Mouse (Mus musculus): ENCODE measurements around the gene Folr1. TPM values are rescaled to one million over a fixed set of nuclear protein-coding genes. Genes with fewer than 3 reads are reported as not detected.

Gene Folr1
- polyA plus RNA-seq, 1 experiment: 0.51 TPM

DNA sequence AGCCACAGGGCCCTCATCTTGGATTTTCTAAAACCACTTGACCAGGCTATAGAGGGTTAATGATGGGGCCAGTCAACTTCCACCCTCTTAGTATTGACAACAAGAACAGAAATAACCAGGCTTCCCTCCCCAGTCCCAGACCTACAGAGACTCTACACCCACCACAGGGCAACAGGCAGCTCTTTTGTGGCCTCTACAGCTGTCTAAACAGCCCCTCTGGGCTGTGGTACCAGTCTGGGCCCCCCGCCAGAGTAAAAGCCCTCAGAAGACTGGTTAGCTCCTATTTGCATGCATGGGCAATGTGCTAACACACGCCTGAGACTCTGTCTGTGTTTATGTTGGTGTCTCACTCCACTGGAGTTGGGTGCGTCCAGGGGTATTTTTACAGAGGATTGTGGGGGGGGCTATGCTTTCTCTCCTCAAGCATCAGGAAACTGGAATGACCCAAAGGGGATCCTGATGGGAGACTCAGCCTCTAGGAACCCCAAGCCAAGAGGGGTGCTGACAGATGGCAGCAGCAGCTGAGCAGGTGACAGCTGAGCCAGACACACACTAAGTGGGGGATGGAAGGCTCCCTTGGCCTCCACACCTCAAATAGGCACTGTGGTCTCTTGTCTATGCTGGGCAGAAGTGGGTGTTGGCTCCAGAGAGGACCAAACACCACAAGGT, 36.5 kb downstream of the Folr1 start:
- no peak for TF ChIP-seq CTCF (IDR thresholded peaks at IDR 0.05; ENCODE audit: extremely low read depth, insufficient read depth, insufficient read length, insufficient replicate concordance)
- Histone ChIP-seq H3K4me3 (ENCODE audit: extremely low read depth, insufficient read depth, insufficient read length) (no peak overlapping the region), H3K27ac (ENCODE audit: insufficient read depth, low read length) (no peak overlapping the region), H3K36me3 (ENCODE audit: control insufficient read depth, insufficient read depth, low read length) (no peaks in the 10 kb centered on the region; the same call in 1 of the 2 replicates), H3K27me3 (ENCODE audit: control insufficient read depth, insufficient read depth, low read length) (peaks cover 7% of the 10 kb centered on the region), H3K4me1 (ENCODE audit: control insufficient read depth, insufficient read depth, insufficient read length) (no peaks in the 10 kb centered on the region)
- DNase-seq (ENCODE audit: low read depth in 1 of 2, low spot score in 2 of 2): no peak
- 87% methylated on average over 3 of the region's 3 CpGs for WGBS

DNA sequence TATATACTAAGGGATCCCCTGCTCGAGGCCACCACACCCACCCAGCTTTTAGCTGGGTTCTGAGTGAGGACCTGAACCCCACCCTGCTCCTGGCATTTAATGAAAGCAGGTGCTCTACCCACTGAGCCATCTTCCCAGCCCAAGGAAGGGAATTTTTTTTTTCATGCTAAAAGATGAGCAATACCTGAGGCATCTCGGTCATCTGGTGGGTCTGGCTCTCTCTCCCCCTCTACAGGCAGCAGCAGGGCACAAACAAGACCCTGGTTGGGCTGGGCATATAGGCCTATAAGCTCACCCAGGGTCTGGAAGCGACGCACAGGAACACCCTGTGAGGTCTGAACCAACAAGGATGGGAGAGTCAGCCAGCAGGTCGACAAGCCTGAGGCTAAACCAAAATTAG, 37.2 kb downstream of the Folr1 start:
- no peak for DNase-seq (ENCODE audit: low read depth in 1 of 2, low spot score in 2 of 2)
- no peak overlapping the region for H3K27ac ChIP-seq (ENCODE audit: insufficient read depth, low read length)
- TF ChIP-seq CTCF (IDR thresholded peaks at IDR 0.05; ENCODE audit: extremely low read depth, insufficient read depth, insufficient read length, insufficient replicate concordance) (no peak), POLR2A (IDR thresholded peaks at IDR 0.05; ENCODE audit: low read depth, low read length) (no peak)
- no peaks in the 10 kb centered on the region; the same call in 1 of the 2 replicates for H3K36me3 ChIP-seq (ENCODE audit: control insufficient read depth, insufficient read depth, low read length)
- 92% methylated on average over 5 of the region's 5 CpGs for WGBS
- peaks cover 7% of the 10 kb centered on the region for H3K27me3 ChIP-seq (ENCODE audit: control insufficient read depth, insufficient read depth, low read length)
- H3K4me1 ChIP-seq (ENCODE audit: control insufficient read depth, insufficient read depth, insufficient read length): no peaks in the 10 kb centered on the region
- H3K4me3 ChIP-seq (ENCODE audit: extremely low read depth, insufficient read depth, insufficient read length): no peak overlapping the region

DNA sequence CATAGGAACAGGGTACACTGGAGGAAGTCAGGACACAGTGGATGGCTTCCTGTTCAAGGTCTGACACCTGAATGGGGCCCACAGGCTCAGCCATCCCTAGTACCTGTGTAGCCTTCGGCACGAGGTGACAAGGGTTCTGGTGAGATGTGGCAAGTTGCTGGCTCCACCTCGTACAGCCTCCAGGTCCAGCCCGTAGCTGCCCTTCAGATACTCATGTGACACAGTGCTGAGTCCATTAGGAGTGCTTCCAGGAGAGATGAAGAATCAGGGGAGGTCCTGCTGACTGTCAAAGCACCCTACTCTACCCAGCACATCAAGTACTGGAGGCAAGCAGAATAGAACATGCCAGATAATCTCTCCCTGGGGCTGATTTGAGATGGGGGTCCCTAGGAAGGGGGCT, 38.2 kb downstream of the Folr1 start:
- H3K36me3 ChIP-seq (ENCODE audit: control insufficient read depth, insufficient read depth, low read length): peaks cover 3% of the 10 kb centered on the region; the same call in 1 of the 2 replicates
- no peak for DNase-seq (ENCODE audit: low read depth in 1 of 2, low spot score in 2 of 2)
- H3K27me3 ChIP-seq (ENCODE audit: control insufficient read depth, insufficient read depth, low read length): 0 out of 2 replicates have a peak, but pooled peaks cover 1% of the 10 kb centered on the region
- H3K4me1 ChIP-seq (ENCODE audit: control insufficient read depth, insufficient read depth, insufficient read length): no peaks in the 10 kb centered on the region
- no peak for TF ChIP-seq POLR2A (IDR thresholded peaks at IDR 0.05; ENCODE audit: low read depth, low read length)
- TF ChIP-seq CTCF (IDR thresholded peaks at IDR 0.05; ENCODE audit: extremely low read depth, insufficient read depth, insufficient read length, insufficient replicate concordance): no peak
- no peak overlapping the region for H3K27ac ChIP-seq (ENCODE audit: insufficient read depth, low read length)
- WGBS: 88% methylated on average over 4 of the region's 4 CpGs
- H3K4me3 ChIP-seq (ENCODE audit: extremely low read depth, insufficient read depth, insufficient read length): no peak overlapping the region

DNA sequence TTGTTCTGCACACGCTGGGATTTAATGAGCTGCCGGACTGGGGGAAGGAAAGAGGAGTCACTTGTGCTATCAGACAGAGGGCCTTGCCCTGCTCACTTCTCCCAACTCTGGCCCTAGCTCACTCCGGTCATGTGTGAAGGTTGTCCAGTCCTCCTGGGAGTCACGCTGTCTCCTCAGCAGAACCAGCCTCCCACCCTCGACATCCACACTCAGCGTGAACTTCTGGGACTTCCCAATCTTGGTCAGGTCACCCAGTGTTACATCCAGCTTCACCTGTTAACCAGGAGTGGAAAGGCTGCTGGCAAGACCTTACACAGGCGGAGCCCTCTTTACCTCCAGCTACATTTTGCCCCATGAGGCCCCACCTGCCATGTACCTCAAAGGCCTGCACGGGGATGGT, 39.2 kb downstream of the Folr1 start:
- DNase-seq (ENCODE audit: low read depth in 1 of 2, low spot score in 2 of 2): no peak
- TF ChIP-seq CTCF (IDR thresholded peaks at IDR 0.05; ENCODE audit: extremely low read depth, insufficient read depth, insufficient read length, insufficient replicate concordance): no peak
- TF ChIP-seq POLR2A (IDR thresholded peaks at IDR 0.05; ENCODE audit: low read depth, low read length): no peak
- H3K36me3 ChIP-seq (ENCODE audit: control insufficient read depth, insufficient read depth, low read length): peaks cover 5% of the 10 kb centered on the region
- no peak overlapping the region for H3K4me3 ChIP-seq (ENCODE audit: extremely low read depth, insufficient read depth, insufficient read length)
- no peaks in the 10 kb centered on the region for H3K27me3 ChIP-seq (ENCODE audit: control insufficient read depth, insufficient read depth, low read length)
- no peak overlapping the region for H3K27ac ChIP-seq (ENCODE audit: insufficient read depth, low read length)
- H3K4me1 ChIP-seq (ENCODE audit: control insufficient read depth, insufficient read depth, insufficient read length): no peaks in the 10 kb centered on the region
- 94% methylated on average over 8 of the region's 8 CpGs for WGBS

DNA sequence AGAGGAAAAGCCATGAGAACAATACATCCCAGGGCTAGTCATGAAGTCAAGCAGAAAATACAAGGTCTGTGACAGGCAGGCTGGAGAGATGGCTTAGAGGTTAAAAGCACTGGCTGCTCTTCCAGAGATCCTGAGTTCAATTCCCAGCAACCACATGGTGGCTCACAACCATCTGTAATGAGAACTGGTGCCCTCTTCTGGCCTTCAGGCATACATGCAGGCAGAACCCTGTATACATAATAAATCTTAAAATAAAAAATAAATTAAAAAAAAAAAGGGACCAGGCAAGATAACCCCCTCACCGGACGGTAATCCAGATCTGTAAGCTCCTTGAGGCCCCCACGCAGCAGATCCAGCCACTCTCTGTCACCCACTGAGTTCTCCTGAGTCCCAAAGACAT, 40.2 kb downstream of the Folr1 start:
- H3K27me3 ChIP-seq (ENCODE audit: control insufficient read depth, insufficient read depth, low read length): no peaks in the 10 kb centered on the region
- no peak overlapping the region for H3K4me3 ChIP-seq (ENCODE audit: extremely low read depth, insufficient read depth, insufficient read length)
- no peak for DNase-seq (ENCODE audit: low read depth in 1 of 2, low spot score in 2 of 2)
- H3K36me3 ChIP-seq (ENCODE audit: control insufficient read depth, insufficient read depth, low read length): peaks cover 9% of the 10 kb centered on the region
- no peak for TF ChIP-seq POLR2A (IDR thresholded peaks at IDR 0.05; ENCODE audit: low read depth, low read length)
- TF ChIP-seq CTCF (IDR thresholded peaks at IDR 0.05; ENCODE audit: extremely low read depth, insufficient read depth, insufficient read length, insufficient replicate concordance): no peak
- H3K27ac ChIP-seq (ENCODE audit: insufficient read depth, low read length): no peak overlapping the region
- WGBS: 76% methylated on average over 3 of the region's 3 CpGs
- H3K4me1 ChIP-seq (ENCODE audit: control insufficient read depth, insufficient read depth, insufficient read length): no peaks in the 10 kb centered on the region

DNA sequence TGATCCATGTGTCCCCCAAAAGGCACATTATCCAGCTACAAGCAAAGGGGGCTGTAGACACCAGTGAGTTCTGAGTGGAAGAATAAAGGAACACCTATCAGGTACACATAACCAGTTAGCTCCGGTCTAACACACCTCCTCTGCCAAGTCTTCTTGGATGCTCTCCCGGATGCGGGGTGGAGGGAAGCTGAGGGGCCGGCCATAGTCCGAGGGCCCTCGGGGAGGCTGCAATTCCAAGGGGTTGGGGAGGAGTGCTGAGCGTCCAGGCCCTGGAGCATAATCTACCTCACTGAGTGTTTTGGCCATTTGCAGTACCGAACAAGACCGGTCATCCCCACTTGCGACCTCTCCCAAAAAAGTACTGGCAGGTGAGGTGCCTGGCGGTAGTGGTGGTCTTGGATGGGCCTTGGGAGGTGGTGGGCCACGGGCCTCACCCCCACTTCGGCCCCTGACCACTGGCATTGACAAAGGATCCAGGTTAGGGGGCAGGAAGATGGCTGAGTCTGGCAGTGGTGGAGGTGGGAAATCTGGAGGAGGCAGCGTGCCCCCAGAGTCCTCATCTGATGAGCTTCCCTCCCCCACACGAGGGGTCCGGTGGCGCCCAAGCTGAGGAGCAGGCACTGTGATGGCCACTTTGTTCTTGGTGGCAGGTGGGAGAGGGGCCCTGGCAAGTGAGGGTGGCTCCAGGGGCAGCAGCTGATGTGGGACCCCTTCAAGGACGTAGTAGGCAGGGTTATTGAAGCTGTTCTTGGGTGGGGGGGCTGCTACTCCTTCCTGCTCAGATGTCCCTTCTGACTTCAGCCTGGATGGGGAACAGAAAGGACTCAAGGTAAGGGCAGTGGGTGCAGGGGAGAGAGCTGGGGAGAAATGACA, 46.6 kb downstream of the Folr1 start:
- Histone ChIP-seq H3K27ac (ENCODE audit: insufficient read depth, low read length) (no peak overlapping the region), H3K4me1 (ENCODE audit: control insufficient read depth, insufficient read depth, insufficient read length) (peaks cover 15% of the 10 kb centered on the region), H3K27me3 (ENCODE audit: control insufficient read depth, insufficient read depth, low read length) (peaks cover 19% of the 10 kb centered on the region), H3K4me3 (ENCODE audit: extremely low read depth, insufficient read depth, insufficient read length) (no peak overlapping the region), H3K36me3 (ENCODE audit: control insufficient read depth, insufficient read depth, low read length) (peaks cover 12% of the 10 kb centered on the region)
- 91% methylated on average over 18 of the region's 18 CpGs for WGBS
- TF ChIP-seq CTCF (IDR thresholded peaks at IDR 0.05; ENCODE audit: extremely low read depth, insufficient read depth, insufficient read length, insufficient replicate concordance) (no peak), POLR2A (IDR thresholded peaks at IDR 0.05; ENCODE audit: low read depth, low read length) (no peak)
- DNase-seq (ENCODE audit: low read depth in 1 of 2, low spot score in 2 of 2): no peak
